Mouse (Mus musculus): Measurements from ENCODE around the gene Mdk.

DNA sequence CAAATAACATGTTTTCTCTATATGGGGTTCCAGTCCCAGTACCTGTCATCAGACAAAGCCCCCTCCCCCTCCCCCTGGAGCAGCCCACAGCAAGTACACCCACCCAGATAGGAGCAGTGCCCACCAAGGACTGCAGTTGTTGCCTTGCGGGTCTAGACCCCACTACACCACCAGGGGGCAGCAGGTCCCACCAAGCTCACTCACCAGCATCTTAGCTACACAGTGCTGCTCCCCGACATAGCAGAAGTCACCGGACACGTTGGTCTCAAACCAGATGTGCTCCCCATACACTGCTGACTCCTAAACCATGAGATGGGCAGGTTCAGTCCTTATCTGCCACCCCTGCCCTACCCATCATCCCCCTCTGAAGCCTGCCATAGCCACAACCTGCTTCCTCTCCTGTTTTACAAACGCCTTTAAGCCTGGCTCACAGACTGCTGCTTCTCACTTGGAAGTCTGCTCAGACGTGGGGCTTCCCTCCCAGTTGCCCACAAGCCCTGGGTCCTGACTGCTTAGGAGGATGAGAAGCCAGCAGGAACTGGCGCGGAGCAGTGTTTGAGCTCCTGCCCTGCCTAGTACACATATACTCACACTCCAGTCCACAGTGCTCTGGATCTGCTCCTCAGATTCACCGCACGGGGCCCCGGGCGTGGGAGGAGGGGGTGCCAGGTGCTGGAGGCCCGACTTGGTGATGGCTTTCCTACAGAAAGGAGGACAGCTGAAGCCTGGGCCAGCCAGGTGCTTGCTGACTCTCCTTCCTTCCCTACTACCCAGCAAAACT is 12.3 kb upstream of the Mdk start:
- no peak for TF ChIP-seq POLR2A (IDR thresholded peaks at IDR 0.05; ENCODE audit: insufficient read depth, low read length)
- peak; percentile 98 for TF ChIP-seq CTCF (IDR thresholded peaks at IDR 0.05; ENCODE audit: low read depth, low read length)
